Mouse (Mus musculus) forebrain, embryonic 16.5 days (tissue): ENCODE data around the gene Zfp941. TPM values are rescaled to one million over a fixed set of nuclear protein-coding genes. Genes with fewer than 3 reads are reported as not detected.

Experiments
- ATAC-seq: fragments of 200-750 bp; cut with Nextera tagmentation; 2 replicates; pipeline ENCODE4 v1.8.0; 2017; ENCODE audit warnings: mild to moderate bottlenecking, moderate library complexity
- H3K27ac ChIP-seq: fragments of 300-500 bp; sonication (generic); 2 replicates; pipeline ENCODE4 v1.5.1; 2014; ENCODE audit warnings: low read length, control low read depth
- H3K27me3 ChIP-seq: fragments of 300-500 bp; sonication (generic); replicated peaks from 2 replicates; pipeline ENCODE4 v1.6.1; 2014; ENCODE audit warnings: low read length; ENCODE audit not compliant: control insufficient read depth, insufficient read depth
- H3K36me3 ChIP-seq: fragments of 300-500 bp; sonication (generic); 2 replicates; pipeline ENCODE4 v1.6.1; 2014; ENCODE audit not compliant: control insufficient read depth, insufficient read depth
- H3K4me1 ChIP-seq: fragments of 300-500 bp; sonication (generic); replicated peaks from 2 replicates; pipeline ENCODE4 v1.6.1; 2014; ENCODE audit warnings: low read length; ENCODE audit not compliant: control insufficient read depth, insufficient read depth
- H3K4me2 ChIP-seq: fragments of 300-500 bp; sonication (generic); 2 replicates; pipeline ENCODE4 v1.6.1; 2014; ENCODE audit warnings: mild to moderate bottlenecking, low read length, control low read depth
- H3K4me3 ChIP-seq: fragments of 300-500 bp; sonication (generic); replicated peaks from 2 replicates; pipeline ENCODE4 v1.5.1; 2014; ENCODE audit warnings: mild to moderate bottlenecking, low read length, control low read depth
- H3K9ac ChIP-seq: fragments of 300-500 bp; sonication (generic); replicated peaks from 2 replicates; pipeline ENCODE4 v1.6.1; 2014; ENCODE audit warnings: low read depth, low read length, control low read depth
- H3K9me3 ChIP-seq: fragments of 300-500 bp; sonication (generic); 2 replicates; pipeline ENCODE4 v1.6.1; 2016; ENCODE audit warnings: low read length; ENCODE audit not compliant: control insufficient read depth
- polyA plus RNA-seq: library from polyadenylated mRNA; unstranded; fragments of >200 nt; fragmentation: Nextera tagmentation; extraction: Ambion mirVana; gene quantifications from 2 replicates; pipeline ENCODE4 v1.2.1, GENCODE M21; 2015

Gene Zfp941
- polyA plus RNA-seq, 1 experiment from 2014 or later, result 15.3 TPM

DNA sequence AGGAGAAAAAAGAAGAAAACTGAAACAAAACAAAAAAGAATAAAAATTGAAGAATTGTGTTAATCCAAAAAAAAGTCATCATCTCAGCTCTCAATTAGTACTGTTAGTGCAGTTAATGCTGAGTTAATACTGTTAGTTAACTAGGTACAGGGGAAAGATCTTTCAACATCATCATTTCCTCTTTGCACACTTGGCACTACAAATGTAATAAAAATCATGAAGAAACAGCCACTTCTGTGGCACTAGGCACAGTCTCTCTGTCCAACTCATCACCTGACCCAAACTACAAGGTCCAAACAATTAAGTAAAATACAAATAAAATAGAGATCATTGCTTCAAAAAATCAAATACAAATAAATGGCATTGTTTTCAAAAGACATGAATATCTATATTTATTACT lies 61.3 kb downstream of the Zfp941 start:
- no peaks in the 10 kb centered on the region for H3K27me3 ChIP-seq
- no peak overlapping the region for H3K9ac ChIP-seq
- no peaks in the 10 kb centered on the region for H3K36me3 ChIP-seq
- H3K27ac ChIP-seq, result no peak overlapping the region
- no peak for ATAC-seq
- H3K4me1 ChIP-seq, result no peaks in the 10 kb centered on the region
- H3K9me3 ChIP-seq, result no peaks in the 10 kb centered on the region
- no peak overlapping the region for H3K4me2 ChIP-seq
- no peak overlapping the region for H3K4me3 ChIP-seq

Other genes with a start within 250 kb of the Zfp941 start
- gene Olfr46, start 220.9 kb downstream of the Zfp941 start, polyA plus RNA-seq, result 0.03 TPM in 1 of 2 replicates, not detected in the other
- not detected in 2 replicates for gene Olfr61, start 193.2 kb downstream of the Zfp941 start, polyA plus RNA-seq
- not detected in 2 replicates for gene Olfr53, start 175.7 kb downstream of the Zfp941 start, polyA plus RNA-seq
- gene Olfr539, start 162.2 kb downstream of the Zfp941 start, polyA plus RNA-seq, result not detected in 2 replicates
- gene Olfr45, start 140.2 kb downstream of the Zfp941 start, polyA plus RNA-seq, result not detected in 2 replicates
- gene Olfr541, start 124.9 kb downstream of the Zfp941 start, polyA plus RNA-seq, result not detected in 2 replicates
- not detected in 2 replicates for gene Cyp2e1, start 58.4 kb downstream of the Zfp941 start, polyA plus RNA-seq
- 0.34 and 0.40 TPM in 2 replicates for gene Syce1, start 34.3 kb downstream of the Zfp941 start, polyA plus RNA-seq
- gene Urah, start 12.8 kb upstream of the Zfp941 start, polyA plus RNA-seq, result not detected in 2 replicates
- 1.7 TPM in 1 of 2 replicates, not detected in the other for gene Scgb1c1, start 23.4 kb upstream of the Zfp941 start, polyA plus RNA-seq
- gene Odf3, start 25.6 kb upstream of the Zfp941 start, polyA plus RNA-seq, result not detected in 2 replicates
- not detected in 2 replicates for gene Gm45785, start 34.2 kb upstream of the Zfp941 start, polyA plus RNA-seq
- 91.2 and 101 TPM in 2 replicates for gene Ric8a, start 34.8 kb upstream of the Zfp941 start, polyA plus RNA-seq
- gene Bet1l, start 35.4 kb upstream of the Zfp941 start, polyA plus RNA-seq, result 35.6 and 40.4 TPM in 2 replicates
- gene Psmd13, start 59.8 kb upstream of the Zfp941 start, polyA plus RNA-seq, result 272 and 303 TPM in 2 replicates
- gene Sirt3, start 60.1 kb upstream of the Zfp941 start, polyA plus RNA-seq, result 29.5 and 38.5 TPM in 2 replicates
- gene Cox8b, start 78.3 kb upstream of the Zfp941 start, polyA plus RNA-seq, result not detected in 2 replicates
- 0.68 and 0.71 TPM in 2 replicates for gene Nlrp6, start 98.7 kb upstream of the Zfp941 start, polyA plus RNA-seq
- 8.9 and 10.1 TPM in 2 replicates for gene Pgghg, start 119.2 kb upstream of the Zfp941 start, polyA plus RNA-seq
- 0.38 and 2.1 TPM in 2 replicates for gene Ifitm5, start 128.1 kb upstream of the Zfp941 start, polyA plus RNA-seq
- not detected in 2 replicates for gene Gm45717, start 133.8 kb upstream of the Zfp941 start, polyA plus RNA-seq
- 126 and 150 TPM in 2 replicates for gene Ifitm2, start 133.8 kb upstream of the Zfp941 start, polyA plus RNA-seq
- gene Ifitm1, start 145.0 kb upstream of the Zfp941 start, polyA plus RNA-seq, result 9.0 and 11.2 TPM in 2 replicates
- gene Ifitm3, start 188.6 kb upstream of the Zfp941 start, polyA plus RNA-seq, result 21.0 and 26.1 TPM in 2 replicates
- gene Ifitm6, start 195.7 kb upstream of the Zfp941 start, polyA plus RNA-seq, result 0.40 and 0.57 TPM in 2 replicates
- not detected in 2 replicates for gene Gm17387, start 207.0 kb upstream of the Zfp941 start, polyA plus RNA-seq
- gene B4galnt4, start 238.9 kb upstream of the Zfp941 start, polyA plus RNA-seq, result 45.4 and 53.0 TPM in 2 replicates